In the genomic region with DNA sequence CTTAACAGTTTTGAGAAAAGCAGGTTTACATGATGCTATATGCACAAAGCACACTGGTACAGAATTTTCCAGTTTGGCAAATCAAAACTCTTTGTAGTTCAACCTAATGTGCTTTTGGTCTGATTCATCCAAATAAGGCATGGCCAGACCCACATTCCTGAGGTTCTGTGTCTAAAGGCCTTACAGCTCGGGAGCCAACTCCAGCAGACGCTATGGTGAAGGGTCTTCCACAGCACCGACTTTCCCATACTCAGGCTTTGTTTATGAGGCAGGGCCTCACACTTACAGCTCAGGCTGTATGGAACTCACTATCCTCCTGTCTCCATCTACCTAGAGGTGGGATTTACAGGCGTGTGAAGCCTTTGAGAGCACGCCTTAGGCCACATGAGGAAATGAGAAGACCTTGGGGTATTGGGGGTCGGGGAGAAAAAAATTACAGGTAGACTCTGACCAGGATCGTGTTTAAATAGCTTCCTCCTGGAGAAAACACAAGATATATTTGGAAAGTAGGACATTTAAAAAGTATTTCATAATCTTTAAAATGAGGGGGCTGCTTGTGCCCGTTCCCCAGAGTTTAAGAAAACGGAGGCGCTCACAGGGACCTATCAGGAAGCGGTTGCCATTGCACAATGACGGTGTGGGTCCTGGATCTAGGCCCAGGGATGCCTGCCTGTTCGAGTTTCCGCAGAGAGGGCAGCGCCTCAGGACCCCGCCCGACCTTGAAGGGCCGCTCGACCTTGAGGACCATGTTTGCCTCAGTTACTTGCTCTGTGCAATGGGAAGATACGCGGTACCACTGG, we compare ENCODE assay signal across 8 mouse cellular contexts. TPM values are rescaled to one million over a fixed set of nuclear protein-coding genes. Genes with fewer than 3 reads are reported as not detected.
A peak's percentile ranks its signal among the peaks of the same experiment; 100 is the strongest.
DNase-seq lines count a peak whose midpoint lies in the region; ATAC-seq lines count a peak whose summit lies in the region.

A gene (plus strand): TSS at position 693 of the 800 bp plus-strand sequence.

- H3K27me3 ChIP-seq in kidney, embryonic 15.5 days = no peaks in the 10 kb centered on the region
- H3K27me3 ChIP-seq in lung, embryonic 15.5 days = no peaks in the 10 kb centered on the region
- H3K27me3 ChIP-seq in stomach, embryonic 14.5 days (ENCODE audit: control insufficient read depth, insufficient read depth, low read length) = no peaks in the 10 kb centered on the region

- H3K4me1 ChIP-seq in kidney, embryonic 15.5 days = peaks cover 31% of the 10 kb centered on the region
- H3K4me1 ChIP-seq in lung, embryonic 15.5 days = peaks cover 25% of the 10 kb centered on the region
- H3K4me1 ChIP-seq in stomach, embryonic 14.5 days (ENCODE audit: control insufficient read depth, insufficient read depth, low read length) = peaks cover 11% of the 10 kb centered on the region

- peak; percentile 64 for ATAC-seq in kidney, embryonic 15.5 days (replicated peaks; ENCODE audit: low FRiP score)
- ATAC-seq in lung, embryonic 15.5 days (ENCODE audit: borderline replicate concordance, extremely low read depth, low FRiP score, low TSS enrichment) = peak; percentile 63
- ATAC-seq in stomach, embryonic 14.5 days (ENCODE audit: insufficient number of reproducible peaks, insufficient read depth, low FRiP score, low read depth) = peak; percentile 43

- peak within 1 kb of the TSS; percentile 98 for H3K27ac ChIP-seq in kidney, embryonic 15.5 days
- H3K27ac ChIP-seq in lung, embryonic 15.5 days = peak within 1 kb of the TSS; percentile 97
- H3K27ac ChIP-seq in stomach, embryonic 14.5 days (ENCODE audit: low read length) = peak within 1 kb of the TSS; percentile 98

- H3K9me3 ChIP-seq in kidney, embryonic 15.5 days (replicated peaks) = no peaks in the 10 kb centered on the region
- no peaks in the 10 kb centered on the region for H3K9me3 ChIP-seq in lung, embryonic 15.5 days
- H3K9me3 ChIP-seq in stomach, embryonic 14.5 days (ENCODE audit: control insufficient read depth, low read depth, low read length) = no peaks in the 10 kb centered on the region

- peaks cover 27% of the 10 kb centered on the region for H3K36me3 ChIP-seq in kidney, embryonic 15.5 days
- H3K36me3 ChIP-seq in lung, embryonic 15.5 days = peaks cover 24% of the 10 kb centered on the region
- peaks cover 23% of the 10 kb centered on the region for H3K36me3 ChIP-seq in stomach, embryonic 14.5 days (ENCODE audit: control insufficient read depth, insufficient read depth, low read length)

- peak within 1 kb of the TSS; percentile 85 for H3K4me2 ChIP-seq in kidney, embryonic 15.5 days
- H3K4me2 ChIP-seq in lung, embryonic 15.5 days = peak within 1 kb of the TSS; percentile 91
- peak within 1 kb of the TSS; percentile 99 for H3K4me2 ChIP-seq in stomach, embryonic 14.5 days (replicated peaks; ENCODE audit: low read depth, low read length)

- DNase-seq in A20 (ENCODE audit: low read depth, low spot score) (peak; percentile 63), ES-CJ7 (ENCODE audit: low read depth, low spot score) (peak; percentile 83)
- DNase-seq in embryo, embryonic 11 days = peak; percentile 55
- peak in 1 of 2 experiments; percentile 42 for DNase-seq in heart, adult 18-20 months
- DNase-seq in urinary bladder, adult 18-20 months (ENCODE audit: low spot score in 2 of 2) = no peak

- H3K4me3 ChIP-seq in kidney, embryonic 15.5 days (replicated peaks) = peak within 1 kb of the TSS; percentile 98
- H3K4me3 ChIP-seq in lung, embryonic 15.5 days = peak within 1 kb of the TSS; percentile 76
- peak within 1 kb of the TSS; percentile 79 for H3K4me3 ChIP-seq in stomach, embryonic 14.5 days (ENCODE audit: low read depth, low read length)

- WGBS in kidney, embryonic 15.5 days = 6% methylated on average over 21 of the region's 21 CpGs
- WGBS in lung, embryonic 15.5 days = 3% methylated on average over 21 of the region's 21 CpGs
- 6% methylated on average over 21 of the region's 21 CpGs for WGBS in stomach, embryonic 14.5 days

- H3K9ac ChIP-seq in kidney, embryonic 15.5 days = peak within 1 kb of the TSS; percentile 97
- H3K9ac ChIP-seq in lung, embryonic 15.5 days = peak within 1 kb of the TSS; percentile 91
- H3K9ac ChIP-seq in stomach, embryonic 14.5 days (replicated peaks; ENCODE audit: low read depth, low read length) = peak within 1 kb of the TSS; percentile 90

RNA-seq across cellular contexts. Expression of the gene that starts here (rescaled TPM):
- 100 to 1,000 TPM; 304 to 366 TPM for total RNA-seq in heart, adult 18-20 months (2021)
- 5,533 and 6,211 TPM in 2 replicates for polyA plus RNA-seq in kidney, embryonic 15.5 days (2015; fragmentation: Nextera tagmentation; extraction: Ambion mirVana)
- 6,112 and 6,204 TPM in 2 replicates for polyA plus RNA-seq in lung, embryonic 15.5 days (2015; fragmentation: Nextera tagmentation; extraction: Ambion mirVana)
- 5,529 and 5,614 TPM in 2 replicates for polyA plus RNA-seq in stomach, embryonic 14.5 days (2014; fragmentation: Nextera tagmentation; extraction: Ambion mirVana)

Comparison
In these comparisons a context has a peak if more than half of its experiments do, and no peak if none do; other contexts are left out.
1. DNase-seq: peak in A20 (single experiment), ES-CJ7 (single experiment) and embryo, embryonic 11 days (single experiment); none in urinary bladder, adult 18-20 months (0 of 2).
2. Peak in every context shown above with its lines, with median percentiles within 50 percentile points of each other: ATAC-seq, H3K27ac ChIP-seq, H3K4me2 ChIP-seq, H3K4me3 ChIP-seq and H3K9ac ChIP-seq.